Mouse (Mus musculus) layer of hippocampus, adult 11-12 months (tissue): Measurements from ENCODE around the gene Spata32.
"Not testable (repeated sequence)": the region's sequence is repeated elsewhere in the genome, so short reads cannot be mapped to it uniquely, and the experiment has no call there.

Source experiments
- DNase-seq: peaks from one replicate; pipeline ENCODE4 v3.0.0; 2022; ENCODE audit warnings: low spot score

Gene Spata32

GRCm38 (mm10) chr11:103246081-103246730 lies 28.0 kb upstream of the Spata32 start:
- peak; percentile 43 for DNase-seq

DNA sequence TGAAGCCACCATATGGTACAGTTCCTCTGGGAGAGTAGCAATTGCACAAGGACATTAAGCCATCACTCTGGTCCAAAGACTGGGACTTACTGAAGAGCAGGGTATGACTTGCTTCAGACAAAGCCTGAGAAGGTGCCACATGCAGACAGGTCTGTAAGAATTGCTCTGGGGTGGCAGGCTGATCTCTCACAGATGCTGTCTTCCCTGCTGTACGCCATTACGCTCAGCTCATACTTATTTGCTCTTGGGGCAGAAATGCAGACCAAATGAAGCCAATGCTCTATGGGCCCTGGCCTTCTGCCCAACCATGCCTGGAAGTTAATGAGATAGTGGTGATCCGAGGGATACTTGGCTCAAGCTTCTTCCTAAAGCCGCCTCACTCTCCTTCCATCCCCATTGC lies 26.6 kb upstream of the Spata32 start:
- DNase-seq: no peak

DNA sequence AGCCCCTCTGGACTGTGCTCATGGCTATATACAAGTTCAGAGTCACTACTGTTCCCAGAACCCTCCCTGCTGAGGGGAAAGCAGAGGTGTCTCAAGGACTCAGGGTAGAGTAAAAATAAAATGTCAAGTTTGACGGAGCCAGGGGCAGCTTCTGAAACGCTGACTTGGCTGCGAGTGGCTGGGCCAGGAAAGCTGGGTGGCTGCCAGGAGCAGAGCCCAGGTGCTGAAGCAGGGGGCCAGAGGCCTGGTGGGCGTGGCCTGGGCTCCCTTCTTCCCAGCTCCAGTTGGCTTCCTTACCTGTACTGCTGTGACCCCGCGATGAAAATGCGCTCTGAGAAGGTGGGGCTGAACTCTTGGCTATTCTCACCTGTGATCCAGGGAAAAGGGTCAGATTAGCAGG lies 22.5 kb upstream of the Spata32 start:
- no peak for DNase-seq

GRCm38 (mm10) chr11:103237757-103238156 lies 19.5 kb upstream of the Spata32 start:
- no peak for DNase-seq

GRCm38 (mm10) chr11:103236903-103237302 lies 18.7 kb upstream of the Spata32 start:
- no peak for DNase-seq

GRCm38 (mm10) chr11:103236431-103236830 lies 18.2 kb upstream of the Spata32 start:
- DNase-seq: no peak

GRCm38 (mm10) chr11:103235702-103236101 lies 17.5 kb upstream of the Spata32 start:
- DNase-seq: no peak

DNA sequence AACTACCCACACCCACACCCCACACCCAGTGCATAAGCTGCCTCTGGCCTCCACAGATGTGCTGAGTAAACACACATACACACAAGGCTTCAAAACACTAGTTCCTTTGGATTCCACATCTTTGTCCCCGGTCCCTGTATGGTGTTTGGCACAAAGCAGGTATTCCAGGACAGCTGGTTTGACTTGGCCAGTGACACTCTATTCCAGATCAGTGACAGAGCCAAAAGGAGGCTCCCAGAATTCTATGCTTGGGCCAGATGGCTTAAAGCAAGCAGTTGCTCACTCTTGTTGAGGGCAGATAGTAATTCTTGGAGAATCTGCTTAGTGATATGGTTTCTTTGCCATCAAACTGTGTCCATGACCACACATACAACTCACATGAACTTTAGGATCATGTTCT lies 16.2 kb upstream of the Spata32 start:
- DNase-seq: no peak

DNA sequence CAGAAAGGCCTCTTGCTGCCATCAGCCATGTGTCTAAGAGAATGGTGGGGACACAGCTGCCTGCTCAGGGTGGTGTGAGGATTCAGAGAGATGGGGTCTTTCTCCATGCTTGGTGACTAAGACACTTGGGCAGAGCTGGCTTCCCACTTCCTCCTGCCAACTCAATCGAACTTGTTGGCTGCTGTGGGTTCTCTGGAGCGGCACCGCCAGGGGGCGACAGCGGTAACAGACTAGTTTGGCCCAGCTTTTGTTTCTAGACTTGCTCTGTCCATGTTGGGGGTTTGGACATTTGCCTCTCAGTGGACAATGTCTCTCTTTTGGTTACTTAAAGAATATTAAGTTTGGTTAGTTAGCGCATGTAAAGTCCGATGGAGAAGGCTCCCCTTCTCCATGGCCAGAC lies 14.7 kb upstream of the Spata32 start:
- peak; percentile 91 for DNase-seq

- no peak for DNase-seq
Measured at GRCm38 (mm10) chr11:103231367-103231766, 13.1 kb upstream of the Spata32 start.

DNA sequence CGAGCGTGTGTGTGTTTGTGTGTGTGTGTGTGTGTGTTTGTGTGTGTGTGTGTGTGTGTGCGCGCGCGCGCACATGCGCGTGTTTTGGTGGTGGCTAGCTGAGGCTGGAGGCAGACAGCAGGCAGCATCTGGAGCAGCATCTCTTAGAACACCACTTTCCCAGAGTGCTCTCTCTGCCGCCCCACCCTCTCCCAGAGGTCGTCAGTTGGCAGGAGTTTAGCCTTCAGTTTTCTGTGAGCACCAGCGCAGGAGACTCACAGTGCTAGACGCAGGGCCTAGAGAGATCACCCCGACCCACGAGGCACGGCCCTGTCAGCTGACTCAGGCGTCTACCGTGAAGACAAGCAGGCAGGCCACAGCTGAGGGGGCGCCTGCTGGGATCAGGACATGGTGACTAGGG lies 12.4 kb upstream of the Spata32 start:
- no peak for DNase-seq

- no peak for DNase-seq
Measured at GRCm38 (mm10) chr11:103229608-103230007, 11.4 kb upstream of the Spata32 start.

DNA sequence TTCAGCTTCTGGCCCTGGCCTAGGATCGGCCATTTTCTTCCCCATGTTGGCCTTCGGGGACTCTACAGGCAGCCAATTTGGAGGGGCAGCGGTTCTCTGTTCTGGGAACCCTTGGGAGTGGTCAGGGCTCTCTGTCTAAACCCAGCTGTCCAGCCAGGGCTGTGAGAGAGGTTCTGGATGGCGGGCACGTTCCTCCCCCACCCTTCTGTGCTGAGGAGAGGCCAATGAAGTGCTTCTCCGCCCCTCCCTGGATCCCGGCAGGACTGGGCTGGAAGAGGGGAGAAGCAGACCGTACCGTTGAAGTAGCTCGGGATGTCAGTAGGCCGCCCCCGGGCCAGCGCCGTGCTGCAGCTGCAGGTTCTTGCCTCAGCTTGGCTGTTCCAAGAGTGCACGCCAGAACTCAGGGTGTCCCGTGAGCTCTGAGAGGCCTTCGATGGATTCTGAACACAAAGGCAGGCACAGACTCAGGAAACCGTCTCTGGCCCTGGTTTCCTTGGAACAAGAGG lies 5.8 kb upstream of the Spata32 start:
- DNase-seq: no peak

- peak; percentile 51 for DNase-seq
Measured at GRCm38 (mm10) chr11:103223444-103223843, 5.2 kb upstream of the Spata32 start.

- not testable (repeated sequence) for DNase-seq
Measured at GRCm38 (mm10) chr11:103222718-103223117, 4.5 kb upstream of the Spata32 start.

- no peak for DNase-seq
Measured at GRCm38 (mm10) chr11:103221437-103221836, 3.2 kb upstream of the Spata32 start.

- DNase-seq: no peak
Measured at GRCm38 (mm10) chr11:103219995-103220394, 1.8 kb upstream of the Spata32 start.

GRCm38 (mm10) chr11:103219259-103219658 lies 1.0 kb upstream of the Spata32 start:
- no peak for DNase-seq

- no peak for DNase-seq
Measured at GRCm38 (mm10) chr11:103218517-103218901, 277 bp upstream of the Spata32 start.

DNA sequence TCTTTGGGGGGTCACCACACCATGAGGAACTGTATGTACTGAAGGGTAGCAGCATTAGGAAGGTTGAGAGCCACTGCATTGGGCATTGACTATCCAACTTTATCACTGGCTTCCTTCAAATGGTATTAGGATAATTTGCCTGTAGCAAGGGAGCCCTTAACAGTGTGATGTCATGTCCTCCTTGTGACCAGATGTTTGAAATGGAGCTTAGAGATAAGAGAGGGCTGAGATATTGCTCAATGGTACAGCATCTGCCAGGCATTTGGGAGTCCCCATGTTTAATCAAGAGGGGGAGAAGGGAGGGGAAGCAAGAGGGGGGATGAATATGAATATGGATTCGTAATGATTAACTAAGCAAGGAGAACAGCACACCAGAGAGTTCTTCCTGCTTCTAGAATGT lies 2.9 kb downstream of the Spata32 start:
- DNase-seq: no peak

- no peak for DNase-seq
Measured at GRCm38 (mm10) chr11:103213712-103214111, 4.5 kb downstream of the Spata32 start.

DNA sequence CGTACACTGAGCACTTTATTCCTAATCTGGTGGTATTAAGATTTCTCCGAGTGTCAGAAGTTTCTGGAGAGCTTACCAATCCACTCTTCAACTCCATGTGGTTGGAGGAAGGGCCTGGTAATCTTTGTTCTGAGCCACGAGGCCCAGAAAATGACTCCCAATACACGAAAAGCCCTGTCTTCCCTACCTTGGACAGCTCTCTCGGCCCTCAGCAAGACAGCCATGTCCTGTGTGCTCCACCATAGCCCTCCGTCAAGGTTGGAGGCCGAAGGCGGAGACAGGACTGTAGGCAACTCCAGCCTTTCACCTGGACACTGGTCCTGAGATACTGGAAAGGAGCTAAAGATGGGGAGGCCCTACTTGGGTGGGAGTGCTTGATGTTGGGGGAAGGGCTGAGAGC lies 7.9 kb downstream of the Spata32 start:
- DNase-seq: no peak

DNA sequence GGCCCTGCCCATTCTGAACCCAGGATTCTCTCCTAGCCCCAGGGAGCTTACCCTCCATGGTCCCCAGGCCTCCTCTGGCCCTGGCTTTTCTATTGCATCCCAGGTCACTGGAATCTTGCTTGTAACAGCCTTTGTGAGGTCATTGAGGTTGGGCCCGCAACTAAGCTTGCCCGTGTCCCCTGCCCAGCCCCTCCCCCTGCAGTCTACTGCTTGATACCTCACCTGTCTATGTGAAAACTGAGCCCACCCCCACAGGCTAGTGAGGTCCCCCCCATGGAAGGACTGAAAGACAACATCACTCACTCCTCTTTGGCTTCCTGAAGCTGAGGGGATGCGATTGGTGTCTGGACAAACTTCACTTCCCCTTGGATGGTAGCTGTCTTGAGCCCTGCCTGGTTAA lies 9.8 kb downstream of the Spata32 start, which contains the start of gene 1700023F06Rik:
Gene 1700023F06Rik, minus strand, starts transcription at position 101 of the 400 bp plus-strand sequence.
- no peak for DNase-seq

DNA sequence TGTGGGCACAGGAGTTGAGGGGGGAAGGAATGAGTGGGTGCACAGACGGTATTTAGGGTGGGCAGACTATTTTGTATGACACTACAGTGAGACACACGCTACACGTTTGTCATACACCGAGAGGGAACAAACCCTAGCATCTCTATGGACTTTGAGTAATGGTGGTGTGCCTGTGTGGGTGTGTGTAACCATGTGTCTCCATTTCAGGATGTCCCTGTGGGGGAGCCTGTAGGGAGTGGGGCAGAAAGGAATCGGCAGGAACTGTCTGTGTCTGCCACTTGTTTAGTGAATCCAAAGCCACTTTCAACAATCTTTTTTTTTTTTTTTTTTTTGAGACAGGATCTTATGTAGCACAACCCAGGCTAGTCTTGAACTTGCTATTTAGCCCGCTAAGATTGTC lies 12.0 kb downstream of the Spata32 start:
- DNase-seq: no peak
